8 mouse cellular contexts compared by ENCODE assay signal in genomic region chr12:8495881-8496678, GRCm38 (mm10). TPM values are rescaled to one million over a fixed set of nuclear protein-coding genes. Genes with fewer than 3 reads are reported as not detected.
DNase-seq lines count a peak whose midpoint lies in the region; ATAC-seq and TF ChIP-seq lines count a peak whose summit lies in the region.

No protein-coding gene starts in this region.

- peak overlapping the region; percentile 90 for H3K27ac ChIP-seq in embryonic facial prominence, embryonic 13.5 days
- peak overlapping the region; percentile 65 for H3K27ac ChIP-seq in heart, embryonic 15.5 days
- H3K27ac ChIP-seq in kidney, postnatal 0 days: peak overlapping the region; percentile 76
- H3K27ac ChIP-seq in liver, embryonic 15.5 days (replicated peaks): peak overlapping the region; percentile 20; the same call in 1 of the 2 replicates
- peak overlapping the region; percentile 68 for H3K27ac ChIP-seq in neural tube, embryonic 15.5 days (replicated peaks)

- WGBS in embryonic facial prominence, embryonic 13.5 days: 15% methylated on average over 15 of the region's 15 CpGs
- 24% methylated on average over 15 of the region's 15 CpGs for WGBS in heart, embryonic 15.5 days
- WGBS in kidney, postnatal 0 days: 23% methylated on average over 15 of the region's 15 CpGs
- 38% methylated on average over 15 of the region's 15 CpGs for WGBS in liver, embryonic 15.5 days (ENCODE audit: insufficient replicate concordance)
- 25% methylated on average over 15 of the region's 15 CpGs for WGBS in neural tube, embryonic 15.5 days

- no peak for TF ChIP-seq CTCF in kidney, postnatal 0 days (IDR thresholded peaks at IDR 0.05; ENCODE audit: low read depth)

- no peak for ATAC-seq in embryonic facial prominence, embryonic 13.5 days (ENCODE audit: insufficient number of reproducible peaks, insufficient read depth, low FRiP score, low TSS enrichment, low read depth)
- ATAC-seq in heart, embryonic 15.5 days (replicated peaks; ENCODE audit: insufficient number of reproducible peaks, insufficient read depth, low FRiP score, low read depth): no peak
- no peak for ATAC-seq in kidney, postnatal 0 days (replicated peaks; ENCODE audit: low FRiP score, low read depth)
- ATAC-seq in liver, embryonic 15.5 days (ENCODE audit: insufficient read depth): no peak
- ATAC-seq in neural tube, embryonic 15.5 days (ENCODE audit: low FRiP score): no peak

- peak; percentile 27 for DNase-seq in 3134 (ENCODE audit: extremely low read depth, insufficient read length, low spot score)
- DNase-seq in T-cell, adult 2 months (ENCODE audit: low spot score): peak; percentile 37
- peak; percentile 46 for DNase-seq in kidney, postnatal 0 days (ENCODE audit: low spot score)
- no peak for DNase-seq in spleen, postnatal 36 days (ENCODE audit: low spot score in 2 of 2)

- H3K9me3 ChIP-seq in embryonic facial prominence, embryonic 13.5 days: no peaks in the 10 kb centered on the region
- H3K9me3 ChIP-seq in heart, embryonic 15.5 days (replicated peaks): no peaks in the 10 kb centered on the region
- no peaks in the 10 kb centered on the region for H3K9me3 ChIP-seq in kidney, postnatal 0 days (replicated peaks; ENCODE audit: low read length)
- no peaks in the 10 kb centered on the region for H3K9me3 ChIP-seq in liver, embryonic 15.5 days (replicated peaks)
- H3K9me3 ChIP-seq in neural tube, embryonic 15.5 days (replicated peaks): no peaks in the 10 kb centered on the region

- no peaks in the 10 kb centered on the region for H3K27me3 ChIP-seq in embryonic facial prominence, embryonic 13.5 days
- H3K27me3 ChIP-seq in heart, embryonic 15.5 days: no peaks in the 10 kb centered on the region
- no peaks in the 10 kb centered on the region for H3K27me3 ChIP-seq in kidney, postnatal 0 days (ENCODE audit: insufficient read depth, low read length)
- H3K27me3 ChIP-seq in liver, embryonic 15.5 days: peaks cover 25% of the 10 kb centered on the region
- no peaks in the 10 kb centered on the region for H3K27me3 ChIP-seq in neural tube, embryonic 15.5 days (replicated peaks)

- H3K9ac ChIP-seq in embryonic facial prominence, embryonic 13.5 days: peak overlapping the region; percentile 49; the same call in 1 of the 2 replicates
- peak overlapping the region; percentile 0; the same call in 1 of the 2 replicates for H3K9ac ChIP-seq in heart, embryonic 15.5 days
- no peak overlapping the region for H3K9ac ChIP-seq in kidney, postnatal 0 days (ENCODE audit: low read depth, low read length)
- H3K9ac ChIP-seq in liver, embryonic 15.5 days: no peak overlapping the region
- 0 out of 2 replicates have a peak overlapping the region, but pooled peaks have one; percentile 3 for H3K9ac ChIP-seq in neural tube, embryonic 15.5 days (replicated peaks)

- H3K4me1 ChIP-seq in embryonic facial prominence, embryonic 13.5 days: peaks cover 39% of the 10 kb centered on the region
- H3K4me1 ChIP-seq in heart, embryonic 15.5 days (replicated peaks): peaks cover 26% of the 10 kb centered on the region
- peaks cover 7% of the 10 kb centered on the region for H3K4me1 ChIP-seq in kidney, postnatal 0 days (replicated peaks; ENCODE audit: insufficient read depth, low read length)
- peaks cover 32% of the 10 kb centered on the region for H3K4me1 ChIP-seq in liver, embryonic 15.5 days (replicated peaks)
- H3K4me1 ChIP-seq in neural tube, embryonic 15.5 days: peaks cover 27% of the 10 kb centered on the region

- peak overlapping the region; percentile 93 for H3K4me2 ChIP-seq in embryonic facial prominence, embryonic 13.5 days
- H3K4me2 ChIP-seq in heart, embryonic 15.5 days: peak overlapping the region; percentile 75
- H3K4me2 ChIP-seq in kidney, postnatal 0 days (ENCODE audit: low read length): peak overlapping the region; percentile 83
- peak overlapping the region; percentile 15; the same call in 1 of the 2 replicates for H3K4me2 ChIP-seq in liver, embryonic 15.5 days
- H3K4me2 ChIP-seq in neural tube, embryonic 15.5 days: peak overlapping the region; percentile 78

- H3K36me3 ChIP-seq in embryonic facial prominence, embryonic 13.5 days: no peaks in the 10 kb centered on the region
- H3K36me3 ChIP-seq in heart, embryonic 15.5 days: no peaks in the 10 kb centered on the region
- H3K36me3 ChIP-seq in kidney, postnatal 0 days (ENCODE audit: insufficient read depth, low read length): no peaks in the 10 kb centered on the region
- no peaks in the 10 kb centered on the region for H3K36me3 ChIP-seq in liver, embryonic 15.5 days (replicated peaks)
- H3K36me3 ChIP-seq in neural tube, embryonic 15.5 days: no peaks in the 10 kb centered on the region

- H3K4me3 ChIP-seq in embryonic facial prominence, embryonic 13.5 days: 0 out of 2 replicates have a peak overlapping the region, but pooled peaks have one; percentile 85
- peak overlapping the region; percentile 94; the same call in 1 of the 2 replicates for H3K4me3 ChIP-seq in heart, embryonic 15.5 days
- H3K4me3 ChIP-seq in kidney, postnatal 0 days (replicated peaks; ENCODE audit: low read depth, low read length): 0 out of 2 replicates have a peak overlapping the region, but pooled peaks have one; percentile 78
- no peak overlapping the region for H3K4me3 ChIP-seq in liver, embryonic 15.5 days (replicated peaks)
- H3K4me3 ChIP-seq in neural tube, embryonic 15.5 days (replicated peaks): peak overlapping the region; percentile 78

RNA-seq across cellular contexts. Expression of gene Rhob, which starts 3.7 kb away (rescaled TPM):
- 44.9 and 45.9 TPM in 2 replicates for polyA plus RNA-seq in embryonic facial prominence, embryonic 13.5 days (2015; fragmentation: Nextera tagmentation; extraction: Ambion mirVana)
- polyA plus RNA-seq in heart, embryonic 15.5 days (2015; fragmentation: Nextera tagmentation; extraction: Ambion mirVana): 35.4 and 40.6 TPM in 2 replicates
- polyA plus RNA-seq in kidney, postnatal 0 days (2015; fragmentation: Nextera tagmentation; extraction: Ambion mirVana): 48.3 and 53.6 TPM in 2 replicates
- polyA plus RNA-seq in liver, embryonic 15.5 days (2015; fragmentation: Nextera tagmentation; extraction: Ambion mirVana): 7.5 and 8.2 TPM in 2 replicates
- polyA plus RNA-seq in neural tube, embryonic 15.5 days (2015; fragmentation: Nextera tagmentation; extraction: Ambion mirVana): 77.0 and 91.1 TPM in 2 replicates

Comparison
In these comparisons a context has a peak if more than half of its experiments do, and no peak if none do; other contexts are left out.
1. DNase-seq: peak in 3134 (single experiment), T-cell, adult 2 months (single experiment) and kidney, postnatal 0 days (single experiment); none in spleen, postnatal 36 days (0 of 2).
2. H3K27ac ChIP-seq: peak in every context shown above with its lines; median percentile 90 in embryonic facial prominence, embryonic 13.5 days; 76 in kidney, postnatal 0 days; 68 in neural tube, embryonic 15.5 days; 65 in heart, embryonic 15.5 days; 20 in liver, embryonic 15.5 days.
3. H3K4me2 ChIP-seq: peak in every context shown above with its lines; median percentile 93 in embryonic facial prominence, embryonic 13.5 days; 83 in kidney, postnatal 0 days; 78 in neural tube, embryonic 15.5 days; 75 in heart, embryonic 15.5 days; 15 in liver, embryonic 15.5 days.
4. H3K9ac ChIP-seq: peak in embryonic facial prominence, embryonic 13.5 days (single experiment), heart, embryonic 15.5 days (single experiment) and neural tube, embryonic 15.5 days (single experiment); none in kidney, postnatal 0 days (single experiment) and liver, embryonic 15.5 days (single experiment).